Mouse (Mus musculus): ENCODE results near the gene Cacna1d. TPM values are rescaled to one million over a fixed set of nuclear protein-coding genes. Genes with fewer than 3 reads are reported as not detected.

Cacna1d gene
- polyA plus RNA-seq, 1 experiment from 2014 or later: 0.89 TPM

- ATAC-seq (ENCODE audit: low FRiP score): no peak
- no peaks in the 10 kb centered on the region for H3K27me3 ChIP-seq (ENCODE audit: control insufficient read depth, insufficient read depth, low read length)
- no peak overlapping the region for H3K9ac ChIP-seq (ENCODE audit: low read length)
- DNase-seq (ENCODE audit: low spot score, missing footprints): no peak
- WGBS: 83% methylated on average over 13 of the region's 13 CpGs
- H3K4me3 ChIP-seq (ENCODE audit: low read depth, low read length): no peak overlapping the region
- H3K4me1 ChIP-seq (ENCODE audit: control insufficient read depth, insufficient read depth, low read length): no peaks in the 10 kb centered on the region
- H3K36me3 ChIP-seq (ENCODE audit: control insufficient read depth, insufficient read depth, low read length): peaks cover 10% of the 10 kb centered on the region; the same call in 1 of the 2 replicates
- no peak overlapping the region for H3K4me2 ChIP-seq
- H3K9me3 ChIP-seq (ENCODE audit: control insufficient read depth, low read length): no peaks in the 10 kb centered on the region
- H3K27ac ChIP-seq (ENCODE audit: low read depth, low read length): no peak overlapping the region
Measured at GRCm38 (mm10) chr14:29998747-29999474, 492.3 kb downstream of the Cacna1d start.

GRCm38 (mm10) chr14:29997345-29997744 is 493.9 kb downstream of the Cacna1d start:
- no peaks in the 10 kb centered on the region for H3K4me1 ChIP-seq (ENCODE audit: control insufficient read depth, insufficient read depth, low read length)
- no peaks in the 10 kb centered on the region for H3K27me3 ChIP-seq (ENCODE audit: control insufficient read depth, insufficient read depth, low read length)
- no peak for DNase-seq (ENCODE audit: low spot score, missing footprints)
- no peak for ATAC-seq (ENCODE audit: low FRiP score)
- H3K9ac ChIP-seq (ENCODE audit: low read length): no peak overlapping the region
- H3K4me3 ChIP-seq (ENCODE audit: low read depth, low read length): no peak overlapping the region
- no peaks in the 10 kb centered on the region for H3K9me3 ChIP-seq (ENCODE audit: control insufficient read depth, low read length)
- H3K36me3 ChIP-seq (ENCODE audit: control insufficient read depth, insufficient read depth, low read length): peaks cover 13% of the 10 kb centered on the region; the same call in 1 of the 2 replicates
- no peak overlapping the region for H3K4me2 ChIP-seq
- no peak overlapping the region for H3K27ac ChIP-seq (ENCODE audit: low read depth, low read length)

GRCm38 (mm10) chr14:29996000-29996751 is 495.1 kb downstream of the Cacna1d start:
- no peak overlapping the region for H3K9ac ChIP-seq (ENCODE audit: low read length)
- H3K9me3 ChIP-seq (ENCODE audit: control insufficient read depth, low read length): no peaks in the 10 kb centered on the region
- H3K4me1 ChIP-seq (ENCODE audit: control insufficient read depth, insufficient read depth, low read length): no peaks in the 10 kb centered on the region
- ATAC-seq (ENCODE audit: low FRiP score): no peak
- H3K4me2 ChIP-seq: no peak overlapping the region
- 95% methylated on average over 11 of the region's 11 CpGs for WGBS
- H3K27me3 ChIP-seq (ENCODE audit: control insufficient read depth, insufficient read depth, low read length): no peaks in the 10 kb centered on the region
- H3K27ac ChIP-seq (ENCODE audit: low read depth, low read length): no peak overlapping the region
- H3K36me3 ChIP-seq (ENCODE audit: control insufficient read depth, insufficient read depth, low read length): peaks cover 20% of the 10 kb centered on the region; the same call in 1 of the 2 replicates
- no peak overlapping the region for H3K4me3 ChIP-seq (ENCODE audit: low read depth, low read length)
- no peak for DNase-seq (ENCODE audit: low spot score, missing footprints)

GRCm38 (mm10) chr14:29994976-29995375 is 496.3 kb downstream of the Cacna1d start:
- H3K4me1 ChIP-seq (ENCODE audit: control insufficient read depth, insufficient read depth, low read length): no peaks in the 10 kb centered on the region
- H3K9me3 ChIP-seq (ENCODE audit: control insufficient read depth, low read length): no peaks in the 10 kb centered on the region
- no peak overlapping the region for H3K4me3 ChIP-seq (ENCODE audit: low read depth, low read length)
- 83% methylated on average over 4 of the region's 4 CpGs for WGBS
- DNase-seq (ENCODE audit: low spot score, missing footprints): no peak
- H3K27me3 ChIP-seq (ENCODE audit: control insufficient read depth, insufficient read depth, low read length): no peaks in the 10 kb centered on the region
- H3K4me2 ChIP-seq: no peak overlapping the region
- peaks cover 25% of the 10 kb centered on the region for H3K36me3 ChIP-seq (ENCODE audit: control insufficient read depth, insufficient read depth, low read length)
- ATAC-seq (ENCODE audit: low FRiP score): no peak
- no peak overlapping the region for H3K9ac ChIP-seq (ENCODE audit: low read length)
- H3K27ac ChIP-seq (ENCODE audit: low read depth, low read length): no peak overlapping the region

Other genes starting within 250 kb of the Cacna1d start
- 25.2 and 25.3 TPM in 2 replicates for gene Dcp1a, start 11.9 kb downstream of the Cacna1d start, polyA plus RNA-seq (2014; fragmentation: Nextera tagmentation; extraction: Ambion mirVana)
- gene Tkt, start 56.9 kb upstream of the Cacna1d start, polyA plus RNA-seq (2014; fragmentation: Nextera tagmentation; extraction: Ambion mirVana): 135 and 154 TPM in 2 replicates
- gene Prkcd, start 134.8 kb upstream of the Cacna1d start, polyA plus RNA-seq (2014; fragmentation: Nextera tagmentation; extraction: Ambion mirVana): 17.6 and 20.1 TPM in 2 replicates
- 11.0 and 12.3 TPM in 2 replicates for gene Rft1, start 162.9 kb upstream of the Cacna1d start, polyA plus RNA-seq (2014; fragmentation: Nextera tagmentation; extraction: Ambion mirVana)
- 22.0 and 24.5 TPM in 2 replicates for gene Sfmbt1, start 223.4 kb upstream of the Cacna1d start, polyA plus RNA-seq (2014; fragmentation: Nextera tagmentation; extraction: Ambion mirVana)

Data from midbrain, embryonic 11.5 days (tissue).